Mouse (Mus musculus) stomach, embryonic 15.5 days (tissue): ENCODE results near the gene Cactin. TPM values are rescaled to one million over a fixed set of nuclear protein-coding genes. Genes with fewer than 3 reads are reported as not detected.

Experiments
- ATAC-seq: fragments of 200-750 bp; cut with Nextera tagmentation; 2 replicates; pipeline ENCODE4 v1.8.0; 2017; ENCODE audit warnings: low read depth, moderate number of reproducible peaks, moderate TSS enrichment; ENCODE audit not compliant: insufficient read depth, low FRiP score
- H3K27ac ChIP-seq: fragments of 300-500 bp; sonication (generic); 2 replicates; pipeline ENCODE4 v1.5.1; 2015; ENCODE audit warnings: mild to moderate bottlenecking, inconsistent platforms
- H3K27me3 ChIP-seq: fragments of 300-500 bp; sonication (generic); replicated peaks from 2 replicates; pipeline ENCODE4 v1.6.1; 2015; ENCODE audit warnings: inconsistent platforms
- H3K36me3 ChIP-seq: fragments of 300-500 bp; sonication (generic); 2 replicates; pipeline ENCODE4 v1.6.1; 2015; ENCODE audit warnings: inconsistent platforms
- H3K4me1 ChIP-seq: fragments of 300-500 bp; sonication (generic); 2 replicates; pipeline ENCODE4 v1.6.1; 2015; ENCODE audit warnings: inconsistent platforms
- H3K4me2 ChIP-seq: fragments of 300-500 bp; sonication (generic); 2 replicates; pipeline ENCODE4 v1.6.1; 2015; ENCODE audit warnings: mild to moderate bottlenecking, inconsistent platforms
- H3K4me3 ChIP-seq: fragments of 300-500 bp; sonication (generic); replicated peaks from 2 replicates; pipeline ENCODE4 v1.5.1; 2015; ENCODE audit warnings: inconsistent platforms
- H3K9ac ChIP-seq: fragments of 300-500 bp; sonication (generic); 2 replicates; pipeline ENCODE4 v1.6.1; 2015; ENCODE audit warnings: inconsistent platforms
- H3K9me3 ChIP-seq: fragments of 300-500 bp; sonication (generic); 2 replicates; pipeline ENCODE4 v1.6.1; 2016; ENCODE audit warnings: inconsistent platforms
- WGBS: fragments of 180-500 bp; shearing (Covaris S2); methylation state at CpG from one replicate; pipeline ENCODE4 v1.1.7; 2015; 5-methylcytosine and 5-hydroxymethylcytosine counted together
- polyA plus RNA-seq: library from polyadenylated mRNA; unstranded; fragments of >200 nt; fragmentation: Nextera tagmentation; extraction: Ambion mirVana; gene quantifications from 2 replicates; pipeline ENCODE4 v1.2.1, GENCODE M21; 2015

Gene Cactin
- polyA plus RNA-seq, 1 experiment from 2014 or later = 40.5 TPM

DNA sequence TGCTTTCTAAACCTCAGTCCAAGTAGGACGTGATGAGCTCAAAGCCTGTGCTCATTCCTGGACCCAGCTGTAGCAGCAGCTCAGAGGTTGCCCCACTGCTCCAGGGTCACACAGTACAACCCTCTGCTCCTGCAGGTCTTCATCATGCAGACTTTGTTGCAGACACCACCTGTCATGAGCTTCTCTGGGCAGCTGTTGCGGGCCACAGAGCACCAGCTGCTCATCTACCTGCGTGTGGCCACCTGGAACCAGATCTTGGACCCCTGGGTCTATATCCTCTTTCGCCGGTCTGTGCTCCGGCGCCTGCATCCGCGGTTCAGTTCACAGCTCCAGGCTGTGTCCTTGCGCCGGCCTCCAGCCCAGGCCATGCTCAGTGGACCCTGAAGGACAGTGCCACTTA is 13.4 kb downstream of the Cactin start:
- WGBS = 71% methylated on average over 11 of the region's 11 CpGs
- no peak overlapping the region for H3K4me3 ChIP-seq
- no peaks in the 10 kb centered on the region for H3K36me3 ChIP-seq
- 0 out of 2 replicates have a peak, but pooled peaks cover 14% of the 10 kb centered on the region for H3K27me3 ChIP-seq
- H3K27ac ChIP-seq = peak overlapping the region; percentile 94
- H3K9me3 ChIP-seq = no peaks in the 10 kb centered on the region
- no peak overlapping the region for H3K4me2 ChIP-seq
- H3K9ac ChIP-seq = no peak overlapping the region
- H3K4me1 ChIP-seq = peaks cover 49% of the 10 kb centered on the region
- no peak for ATAC-seq

DNA sequence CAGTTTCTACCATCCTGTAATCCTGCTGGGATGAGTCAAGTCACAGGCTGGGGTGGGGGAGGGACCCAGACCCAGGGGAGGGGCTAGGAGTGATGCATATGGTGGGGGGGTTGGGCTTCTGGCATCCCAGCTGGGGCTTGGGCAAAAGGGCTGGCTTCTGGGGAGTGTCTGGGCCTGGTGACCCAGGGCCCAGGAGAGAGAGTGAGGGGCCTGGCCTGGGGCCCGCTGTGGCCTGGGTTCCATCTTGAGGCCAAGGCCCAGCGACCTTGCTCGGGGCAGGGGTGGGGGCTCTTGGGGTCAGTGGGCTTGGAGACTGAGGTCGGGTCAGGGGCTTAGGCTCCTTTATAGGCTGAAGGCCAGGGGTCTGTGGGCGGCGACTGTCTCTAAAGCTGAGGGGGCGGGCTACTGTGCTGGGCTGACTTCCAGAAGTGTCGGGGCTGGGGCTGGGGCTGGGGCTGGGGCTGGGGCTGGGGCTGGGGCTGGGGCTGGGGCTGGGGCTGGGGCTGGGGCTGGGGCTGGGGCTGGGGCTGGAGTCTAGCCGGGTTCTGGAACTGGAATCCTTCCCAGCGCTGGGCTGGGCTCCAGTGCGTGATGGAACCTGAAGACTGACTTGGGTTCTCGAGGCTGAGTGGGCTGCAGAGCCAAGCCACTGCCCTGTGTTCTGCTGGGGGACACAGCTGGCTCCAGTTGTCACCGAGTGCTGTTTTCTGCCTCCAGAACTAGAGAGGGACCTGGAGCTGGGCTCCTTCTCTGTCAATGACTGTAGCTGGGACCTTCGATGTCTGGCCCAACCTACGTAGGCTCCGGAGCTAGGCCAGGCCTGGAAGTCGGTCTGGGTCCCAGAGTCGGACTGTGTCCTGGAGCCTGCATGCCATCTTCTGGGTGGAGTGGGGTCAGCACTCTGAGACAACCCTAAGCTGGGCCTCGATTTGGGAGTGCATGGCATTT is 14.8 kb downstream of the Cactin start:
- peak; percentile 54 for ATAC-seq
- peak overlapping the region; percentile 94 for H3K27ac ChIP-seq
- H3K27me3 ChIP-seq = 0 out of 2 replicates have a peak, but pooled peaks cover 14% of the 10 kb centered on the region
- H3K4me1 ChIP-seq = peaks cover 41% of the 10 kb centered on the region
- 34% methylated on average over 16 of the region's 19 CpGs for WGBS
- H3K4me3 ChIP-seq = no peak overlapping the region
- peak overlapping the region; percentile 40 for H3K4me2 ChIP-seq
- no peaks in the 10 kb centered on the region for H3K9me3 ChIP-seq
- H3K36me3 ChIP-seq = no peaks in the 10 kb centered on the region
- H3K9ac ChIP-seq = no peak overlapping the region

DNA sequence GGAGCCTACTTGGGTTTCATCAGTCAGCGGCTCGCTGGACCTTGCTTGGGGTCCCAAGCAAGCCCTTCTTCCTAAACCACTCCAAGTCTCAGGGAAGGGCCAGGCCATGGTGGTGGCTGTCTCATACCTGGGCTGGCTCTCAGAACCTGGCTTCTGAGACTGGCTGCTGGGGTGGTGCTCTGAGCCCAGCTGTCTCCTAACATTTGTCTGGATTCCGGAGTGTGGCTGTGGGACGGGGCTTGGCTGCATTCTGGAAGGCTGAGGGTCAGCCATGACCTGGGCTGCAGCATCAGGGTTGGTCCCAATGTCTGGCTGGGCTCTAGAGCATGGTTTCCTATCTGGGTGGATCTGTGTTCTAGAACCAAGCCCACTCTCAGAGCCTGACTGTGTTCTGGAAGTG is 15.7 kb downstream of the Cactin start:
- Histone ChIP-seq H3K4me3 (no peak overlapping the region), H3K36me3 (no peaks in the 10 kb centered on the region), H3K27ac (peak overlapping the region; percentile 86), H3K4me2 (no peak overlapping the region), H3K27me3 (0 out of 2 replicates have a peak, but pooled peaks cover 14% of the 10 kb centered on the region), H3K9ac (no peak overlapping the region), H3K9me3 (no peaks in the 10 kb centered on the region), H3K4me1 (peaks cover 38% of the 10 kb centered on the region)
- no peak for ATAC-seq
- 81% methylated on average over 4 of the region's 4 CpGs for WGBS

DNA sequence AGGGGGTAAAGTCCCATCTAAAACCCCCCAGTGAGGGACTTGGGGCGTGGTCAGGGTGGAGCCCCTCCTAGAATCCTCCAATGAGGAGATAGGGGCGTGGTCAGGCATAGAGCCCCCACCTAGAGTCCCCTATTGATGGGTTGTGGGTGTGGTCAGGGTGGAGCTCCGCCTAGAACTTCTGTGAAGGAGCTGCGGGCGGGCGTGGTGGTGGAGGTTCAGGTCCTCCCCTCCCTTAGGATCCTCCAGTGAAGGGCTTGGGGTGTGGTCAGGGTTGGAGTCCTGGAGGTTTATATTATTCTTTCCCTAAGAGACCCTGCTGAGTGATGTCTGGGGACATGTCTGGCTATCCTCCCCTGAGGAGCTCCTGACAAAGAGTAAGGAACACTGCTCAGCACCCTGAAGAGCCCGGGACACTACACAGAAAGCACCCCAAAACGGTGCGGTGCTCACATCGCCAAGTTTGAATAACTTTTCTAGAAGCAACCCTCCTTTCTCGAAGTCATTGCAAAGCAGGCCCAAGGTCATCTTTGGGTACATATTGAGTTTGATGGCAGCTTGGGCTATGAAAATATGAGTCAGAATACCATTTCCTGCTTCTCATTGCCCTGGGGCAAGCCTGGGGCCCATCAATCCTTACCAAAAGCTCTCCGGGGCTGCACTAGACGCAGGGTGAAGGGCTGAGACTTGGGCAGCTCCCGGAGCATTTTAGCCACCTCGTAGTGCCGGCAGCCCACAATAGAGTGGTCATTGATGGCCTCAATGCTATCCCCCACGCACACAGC is 19.8 kb downstream of the Cactin start:
- ATAC-seq = no peak
- Histone ChIP-seq H3K4me1 (peaks cover 15% of the 10 kb centered on the region), H3K36me3 (no peaks in the 10 kb centered on the region), H3K9ac (no peak overlapping the region), H3K27me3 (peaks cover 30% of the 10 kb centered on the region), H3K4me3 (no peak overlapping the region), H3K27ac (no peak overlapping the region), H3K9me3 (no peaks in the 10 kb centered on the region), H3K4me2 (no peak overlapping the region)
- WGBS = 43% methylated on average over 17 of the region's 17 CpGs

DNA sequence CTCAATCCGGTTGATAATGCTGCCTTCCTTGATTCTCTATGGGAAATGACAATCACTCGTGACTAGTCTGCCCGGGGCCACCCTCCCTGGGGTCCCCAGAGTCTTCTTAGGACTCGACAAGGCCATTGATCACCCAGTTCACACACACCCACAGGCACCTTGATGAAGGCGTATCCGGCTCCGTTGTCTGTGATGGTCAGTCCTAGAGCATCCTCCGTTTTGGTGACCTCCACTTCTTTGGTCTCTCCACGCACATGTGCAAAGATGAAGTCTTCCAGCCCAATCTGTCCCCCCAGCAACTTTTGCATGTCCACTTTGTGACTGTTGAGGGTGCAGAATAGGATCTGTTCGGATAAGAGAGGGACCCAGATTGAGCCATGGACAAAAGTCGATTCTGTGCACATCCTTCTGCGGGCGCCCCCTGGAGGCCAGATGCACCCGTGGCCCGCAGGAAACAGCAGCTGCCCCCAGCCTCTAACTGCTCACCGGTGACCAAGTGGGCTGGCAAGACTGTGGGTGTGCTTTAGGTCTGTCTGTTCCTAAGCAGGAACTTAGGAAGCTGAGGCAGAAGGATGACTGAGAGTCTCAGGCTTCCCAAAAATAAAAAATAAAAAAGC is 20.5 kb downstream of the Cactin start:
- 35% methylated on average over 16 of the region's 16 CpGs for WGBS
- no peak overlapping the region for H3K27ac ChIP-seq

DNA sequence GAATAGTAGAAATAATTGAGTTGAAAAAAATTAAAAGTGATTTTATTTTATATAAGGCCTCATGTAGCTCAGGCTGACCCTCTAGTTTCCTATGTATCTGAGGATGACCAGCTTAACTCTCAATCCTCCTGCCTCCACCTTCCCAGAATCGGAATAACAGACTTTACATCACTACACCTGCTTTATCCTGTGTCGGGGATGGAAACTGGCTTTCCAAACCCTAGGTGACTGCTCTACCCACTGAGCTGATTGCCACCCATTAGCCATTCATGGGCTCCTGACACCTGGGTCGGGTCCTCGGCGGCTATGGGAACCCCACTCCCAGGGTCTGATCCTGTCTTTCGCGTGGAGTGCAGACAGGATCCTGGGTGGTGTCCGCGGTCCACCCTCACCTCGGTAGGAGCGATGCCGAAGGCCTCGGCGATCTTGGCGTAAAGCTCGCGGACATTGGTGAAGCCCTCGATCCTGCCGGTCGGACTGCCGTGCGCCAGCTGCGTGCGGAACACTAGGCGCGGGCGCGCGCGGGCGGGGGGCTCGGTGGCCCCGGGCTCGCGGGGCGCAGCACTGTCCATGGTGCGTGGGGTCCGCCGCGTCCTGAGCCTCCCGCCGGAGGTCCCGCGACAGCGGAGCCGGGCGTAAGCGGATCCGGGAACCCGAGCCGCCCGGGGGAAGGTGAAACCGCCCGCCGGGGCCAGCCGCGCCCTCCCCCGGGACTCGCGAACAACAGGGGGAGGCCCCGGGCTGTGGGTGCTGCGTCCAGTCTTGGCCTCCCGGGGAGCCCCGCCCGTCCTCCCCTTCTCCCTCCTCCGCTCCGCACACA is 22.0 kb downstream of the Cactin start, which contains the start of gene Gipc3:
Gipc3 (minus strand) TSS at position 581 of the 820 bp plus-strand sequence.
- Histone ChIP-seq H3K27ac (no peak within 1 kb of the TSS), H3K4me3 (peak within 1 kb of the TSS; percentile 47), H3K9me3 (no peaks in the 10 kb centered on the region), H3K27me3 (peaks cover 23% of the 10 kb centered on the region), H3K9ac (no peak within 1 kb of the TSS), H3K4me2 (peak within 1 kb of the TSS; percentile 84), H3K36me3 (peaks cover 7% of the 10 kb centered on the region; the same call in 1 of the 2 replicates), H3K4me1 (peaks cover 23% of the 10 kb centered on the region)
- 4% methylated on average over 63 of the region's 67 CpGs for WGBS
- ATAC-seq = no peak

More for the DNA sequence above, 20.5 kb downstream of the Cactin start:
- H3K27me3 ChIP-seq = peaks cover 30% of the 10 kb centered on the region
- H3K36me3 ChIP-seq = no peaks in the 10 kb centered on the region; the same call in 1 of the 2 replicates
- H3K4me2 ChIP-seq = no peak overlapping the region
- peaks cover 13% of the 10 kb centered on the region for H3K4me1 ChIP-seq
- ATAC-seq = no peak
- no peak overlapping the region for H3K4me3 ChIP-seq
- H3K9me3 ChIP-seq = no peaks in the 10 kb centered on the region
- no peak overlapping the region for H3K9ac ChIP-seq

DNA sequence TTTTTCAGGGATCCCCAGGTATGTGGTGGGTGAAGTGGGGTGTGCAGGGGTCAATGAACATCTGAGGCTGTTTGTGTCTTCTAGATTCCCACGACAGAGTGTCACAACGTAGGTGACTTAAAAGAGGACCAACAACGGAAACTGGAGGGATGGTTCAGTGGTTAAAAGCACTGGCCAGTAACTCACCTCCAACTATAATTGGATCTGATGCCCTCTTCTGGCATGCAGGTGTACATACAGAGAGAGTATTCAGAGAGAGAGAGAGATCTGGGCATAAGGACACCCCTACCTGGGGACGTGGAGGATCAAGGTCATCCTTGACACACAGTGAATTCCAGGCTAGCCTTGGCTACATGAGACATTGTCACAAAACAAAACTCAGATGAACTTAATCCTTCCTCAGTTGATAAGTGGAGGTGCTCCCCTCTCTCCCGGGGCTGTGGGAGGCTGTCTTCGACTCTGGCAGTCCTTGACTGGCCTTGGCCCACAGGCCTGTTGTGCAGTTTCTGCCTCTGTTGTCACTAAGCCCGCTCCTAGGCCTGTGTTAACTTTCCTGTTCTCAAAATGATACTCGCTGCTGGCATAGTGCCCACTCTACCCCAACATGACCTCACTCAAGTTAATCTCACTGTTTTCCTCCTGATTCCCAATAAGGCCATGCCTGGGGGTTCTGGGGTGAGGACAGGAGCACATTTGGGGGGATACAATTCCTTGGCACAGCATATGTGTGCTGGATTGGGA is 23.7 kb downstream of the Cactin start:
- Histone ChIP-seq H3K9ac (no peak overlapping the region), H3K27ac (no peak overlapping the region), H3K4me3 (no peak overlapping the region), H3K27me3 (peaks cover 21% of the 10 kb centered on the region), H3K9me3 (no peaks in the 10 kb centered on the region), H3K4me2 (no peak overlapping the region), H3K36me3 (peaks cover 16% of the 10 kb centered on the region), H3K4me1 (peaks cover 32% of the 10 kb centered on the region)
- no peak for ATAC-seq
- WGBS = 48% methylated on average over 8 of the region's 8 CpGs

DNA sequence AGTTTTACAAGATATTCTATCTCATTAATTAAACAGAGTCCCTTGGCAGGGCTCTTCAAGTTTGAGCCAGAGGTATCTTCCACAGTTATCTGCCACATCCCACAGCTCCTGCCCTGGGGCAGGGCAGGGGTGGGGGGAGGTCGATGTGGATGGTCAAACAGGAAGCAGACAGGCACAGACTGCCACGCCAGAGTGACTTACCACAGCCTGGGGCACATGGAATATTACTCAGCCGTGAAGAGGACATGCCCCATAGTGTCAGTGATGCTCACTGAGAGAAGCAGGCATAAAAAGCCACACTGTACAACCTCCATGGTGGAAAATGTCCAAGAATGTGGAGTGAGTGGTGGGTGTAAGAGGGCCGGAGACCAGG is 24.2 kb downstream of the Cactin start:
- 85% methylated on average over 4 of the region's 4 CpGs for WGBS
- no peak overlapping the region for H3K4me3 ChIP-seq

DNA sequence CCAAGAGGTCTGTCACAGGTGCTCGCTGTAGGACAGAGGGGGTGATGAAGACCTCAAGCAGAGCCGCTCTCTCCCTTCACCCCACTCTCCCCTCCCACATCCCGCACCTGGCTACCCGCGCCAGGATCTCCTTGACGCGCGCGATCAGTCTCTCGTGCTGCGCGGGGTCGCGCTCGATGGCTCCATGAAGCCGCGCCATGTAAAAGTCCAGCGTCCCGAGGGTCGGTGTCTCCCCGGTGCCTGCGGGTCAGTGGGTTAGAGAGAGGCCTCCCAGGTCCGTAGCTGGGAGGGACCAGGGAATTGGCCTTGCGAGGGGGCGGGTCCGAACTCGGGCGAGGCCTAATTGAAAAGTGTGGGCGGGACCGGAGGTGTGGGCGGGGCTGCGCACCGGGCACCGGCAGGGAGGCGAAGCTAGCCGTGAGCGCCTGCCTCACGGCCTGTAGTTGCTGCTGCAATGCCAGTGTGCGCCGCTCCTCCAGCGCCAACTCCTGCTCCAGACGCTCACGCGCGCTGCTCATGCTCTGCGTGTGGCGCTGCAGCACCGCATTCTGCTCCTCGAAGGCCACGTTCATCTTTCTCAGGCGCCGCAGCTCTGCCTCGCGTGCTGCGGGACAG is 25.7 kb downstream of the Cactin start:
- H3K9ac ChIP-seq = peak overlapping the region; percentile 19; the same call in 1 of the 2 replicates
- H3K4me1 ChIP-seq = peaks cover 38% of the 10 kb centered on the region
- peak overlapping the region; percentile 67; the same call in 1 of the 2 replicates for H3K27ac ChIP-seq
- peak overlapping the region; percentile 35 for H3K4me3 ChIP-seq
- H3K9me3 ChIP-seq = no peaks in the 10 kb centered on the region
- peaks cover 21% of the 10 kb centered on the region for H3K27me3 ChIP-seq
- peak; percentile 5; the same call in 1 of the 2 replicates for ATAC-seq
- H3K36me3 ChIP-seq = peaks cover 16% of the 10 kb centered on the region
- WGBS = 14% methylated on average over 55 of the region's 55 CpGs
- peak overlapping the region; percentile 70 for H3K4me2 ChIP-seq

More for the DNA sequence above, 24.2 kb downstream of the Cactin start:
- Histone ChIP-seq H3K4me1 (peaks cover 35% of the 10 kb centered on the region), H3K27me3 (peaks cover 21% of the 10 kb centered on the region), H3K27ac (no peak overlapping the region), H3K9ac (no peak overlapping the region), H3K9me3 (no peaks in the 10 kb centered on the region), H3K36me3 (peaks cover 16% of the 10 kb centered on the region), H3K4me2 (no peak overlapping the region)
- ATAC-seq = no peak

DNA sequence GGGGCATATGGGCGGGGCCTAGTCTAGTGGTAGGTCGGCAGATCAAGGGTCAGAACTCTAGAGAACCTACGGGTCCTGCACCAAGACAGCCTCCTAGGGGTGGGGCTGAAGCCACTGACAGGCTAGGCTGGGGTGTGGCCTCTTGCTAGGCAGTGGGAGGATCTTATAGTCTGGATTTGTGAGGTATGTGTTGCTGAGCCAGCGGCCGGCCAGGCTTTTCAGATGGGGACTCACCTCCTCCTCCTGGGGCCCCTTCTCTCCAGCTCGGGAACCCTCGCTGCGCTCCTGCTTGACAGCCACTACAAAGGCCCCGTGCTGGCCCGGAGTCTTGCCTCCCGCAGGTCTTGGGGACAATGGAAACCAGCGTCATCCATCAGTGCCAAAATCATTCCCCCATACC is 28.2 kb downstream of the Cactin start:
- Histone ChIP-seq H3K27me3 (0 out of 2 replicates have a peak, but pooled peaks cover 6% of the 10 kb centered on the region), H3K4me1 (peaks cover 38% of the 10 kb centered on the region), H3K4me2 (peak overlapping the region; percentile 77), H3K27ac (peak overlapping the region; percentile 76), H3K36me3 (peaks cover 16% of the 10 kb centered on the region), H3K9ac (no peak overlapping the region), H3K9me3 (no peaks in the 10 kb centered on the region), H3K4me3 (peak overlapping the region; percentile 81)
- peak; percentile 35; the same call in 1 of the 2 replicates for ATAC-seq
- 6% methylated on average over 12 of the region's 12 CpGs for WGBS
